Mouse (Mus musculus): ENCODE results near the gene Stxbp4. TPM values are rescaled to one million over a fixed set of nuclear protein-coding genes. Genes with fewer than 3 reads are reported as not detected.

The Stxbp4 gene
- total and polyA plus RNA-seq, 3 experiments, result 3.7 to 5.6 (median 4.6) TPM

DNA sequence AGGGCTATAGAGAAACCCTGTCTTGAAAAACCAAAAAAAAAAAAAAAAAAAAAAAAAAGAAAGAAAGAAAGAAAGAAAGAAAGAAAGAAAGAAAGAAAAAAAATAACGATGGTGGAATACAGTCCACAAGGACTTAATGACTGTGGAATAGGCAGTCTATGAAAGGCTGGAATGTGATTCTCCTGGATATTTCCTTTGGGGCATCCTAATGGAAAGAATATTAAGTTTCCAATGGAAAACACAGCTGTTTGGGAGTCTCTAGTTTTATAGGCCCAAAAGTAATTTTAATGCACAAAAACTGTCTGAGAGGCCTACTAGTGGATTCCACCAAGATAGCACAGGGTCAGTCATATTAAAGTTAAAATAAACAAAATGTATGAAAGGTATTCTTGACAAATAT lies 42.1 kb downstream of the Stxbp4 start:
- no peak overlapping the region for H3K4me3 ChIP-seq (replicated peaks in 1 of 3; ENCODE audit: low read depth in 2 of 3, low read length in 2 of 3, poor library complexity in 1 of 3)
- dilution Hi-C loops (cut with MboI; ENCODE audit: extremely low pct_ligation_motif_present, extremely low pct_unique_long_range_greater_than_20kb, low sequenced_read_pairs) (no loop called here), in situ Hi-C loops (cut with MboI; ENCODE audit: low pct_ligation_motif_present, low pct_unique_long_range_greater_than_20kb, low sequenced_read_pairs) (no loop called here)
- TF ChIP-seq IRF4 (IDR thresholded peaks at IDR 0.05; ENCODE audit: low read depth, low read length), result no peak
- TF ChIP-seq CHD2 (IDR thresholded peaks at IDR 0.05; ENCODE audit: low read length), result no peak
- no peak for TF ChIP-seq GABPA (IDR thresholded peaks at IDR 0.05; ENCODE audit: insufficient replicate concordance, low read depth, low read length)
- TF ChIP-seq EP300 (IDR thresholded peaks at IDR 0.05; ENCODE audit: low read length), result no peak
- TF ChIP-seq JUND (conservative IDR thresholded peaks at IDR 0.05; ENCODE audit: low read depth, low read length), result no peak
- TF ChIP-seq POLR2AphosphoS2 (IDR thresholded peaks at IDR 0.05; ENCODE audit: low read depth, low read length), result no peak
- TF ChIP-seq HCFC1 (IDR thresholded peaks at IDR 0.05; ENCODE audit: low read depth, low read length), result no peak
- no peak for TF ChIP-seq ZC3H11A (IDR thresholded peaks at IDR 0.05; ENCODE audit: low read depth, low read length)
- TF ChIP-seq USF1 (IDR thresholded peaks at IDR 0.05; ENCODE audit: low read depth, low read length), result no peak
- TF ChIP-seq SIN3A (IDR thresholded peaks at IDR 0.05; ENCODE audit: low read length), result no peak
- TF ChIP-seq PAX5 (IDR thresholded peaks at IDR 0.05; ENCODE audit: low read length), result no peak
- no peak for TF ChIP-seq MAZ (IDR thresholded peaks at IDR 0.05; ENCODE audit: low read depth, low read length)
- TF ChIP-seq UBTF (IDR thresholded peaks at IDR 0.05; ENCODE audit: low read depth, low read length), result no peak
- no peak for TF ChIP-seq BHLHE40 (IDR thresholded peaks at IDR 0.05; ENCODE audit: low read depth, low read length)
- TF ChIP-seq ZMIZ1 (IDR thresholded peaks at IDR 0.05; ENCODE audit: low read depth, low read length), result no peak
- no peak for TF ChIP-seq CHD1 (IDR thresholded peaks at IDR 0.05; ENCODE audit: low read depth, low read length)
- no peak for TF ChIP-seq RCOR1 (conservative IDR thresholded peaks at IDR 0.05; ENCODE audit: low read depth, low read length)
- no peak for TF ChIP-seq MEF2A (IDR thresholded peaks at IDR 0.05; ENCODE audit: borderline replicate concordance, low read depth, low read length)
- TF ChIP-seq NELFE (IDR thresholded peaks at IDR 0.05; ENCODE audit: low read depth, low read length), result no peak
- TF ChIP-seq ZKSCAN1 (IDR thresholded peaks at IDR 0.05; ENCODE audit: borderline replicate concordance, low read depth, low read length), result no peak
- DNase-seq (ENCODE audit: extremely low read depth), result no peak
- H3K36me3 ChIP-seq (replicated peaks in 1 of 2; ENCODE audit: control insufficient read depth in 1 of 2, insufficient read depth in 1 of 2, low read length in 1 of 2), result peaks cover 0 to 18% of the 10 kb centered on the region in 2 experiments
- no peak overlapping the region for H3K4me2 ChIP-seq (ENCODE audit: insufficient read depth, low read depth, poor library complexity, severe bottlenecking)
- H3K27me3 ChIP-seq (replicated peaks), result no peaks in the 10 kb centered on the region
- no peak overlapping the region for H3K27ac ChIP-seq (ENCODE audit: insufficient read depth, low read depth)
- no peak overlapping the region for H3K9ac ChIP-seq (ENCODE audit: insufficient read depth, low read depth)
- H3K79me2 ChIP-seq (replicated peaks; ENCODE audit: control insufficient read depth, extremely low read depth, insufficient read depth, poor library complexity, severe bottlenecking), result no peaks in the 10 kb centered on the region
- H3K4me1 ChIP-seq (ENCODE audit: control insufficient read depth in 1 of 2, insufficient read depth in 2 of 2), result no peaks in the 10 kb centered on the region
- H3K9me3 ChIP-seq (replicated peaks; ENCODE audit: low read length), result no peaks in the 10 kb centered on the region

DNA sequence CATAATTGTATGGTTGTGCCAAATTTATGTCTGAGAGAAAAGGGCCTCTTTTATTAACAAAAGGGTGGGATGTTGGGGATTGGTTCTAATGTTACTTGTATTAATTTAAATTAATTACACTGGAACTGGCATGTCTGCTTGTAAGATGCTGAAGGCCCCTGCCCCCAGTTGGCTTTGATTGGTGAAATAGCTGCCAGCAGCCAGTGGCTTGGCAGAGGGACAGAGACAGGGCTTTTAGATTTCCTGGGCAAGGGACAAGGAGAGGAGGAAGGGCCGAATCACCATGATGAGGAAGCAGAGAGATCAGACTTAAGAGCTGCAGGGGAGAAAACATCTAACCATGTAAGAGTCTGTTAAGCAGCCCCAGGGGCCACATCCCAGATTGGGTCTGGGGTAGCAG lies 46.9 kb downstream of the Stxbp4 start:
- dilution Hi-C loops (cut with MboI; ENCODE audit: extremely low pct_ligation_motif_present, extremely low pct_unique_long_range_greater_than_20kb, low sequenced_read_pairs) (no loop called here), in situ Hi-C loops (cut with MboI; ENCODE audit: low pct_ligation_motif_present, low pct_unique_long_range_greater_than_20kb, low sequenced_read_pairs) (no loop called here)
- TF ChIP-seq GABPA (IDR thresholded peaks at IDR 0.05; ENCODE audit: insufficient replicate concordance, low read depth, low read length) (no peak), POLR2AphosphoS2 (IDR thresholded peaks at IDR 0.05; ENCODE audit: low read depth, low read length) (no peak), CHD2 (IDR thresholded peaks at IDR 0.05; ENCODE audit: low read length) (no peak), ELF1 (IDR thresholded peaks at IDR 0.05; ENCODE audit: low read depth, low read length) (no peak), CHD1 (IDR thresholded peaks at IDR 0.05; ENCODE audit: low read depth, low read length) (no peak), USF2 (conservative IDR thresholded peaks at IDR 0.05; ENCODE audit: low read depth, low read length) (no peak), EP300 (IDR thresholded peaks at IDR 0.05; ENCODE audit: low read length) (no peak)
- no peaks in the 10 kb centered on the region for H3K9me3 ChIP-seq (replicated peaks; ENCODE audit: low read length)
- peaks cover 0 to 15% of the 10 kb centered on the region in 2 experiments for H3K36me3 ChIP-seq (replicated peaks in 1 of 2; ENCODE audit: control insufficient read depth in 1 of 2, insufficient read depth in 1 of 2, low read length in 1 of 2)
- no peak overlapping the region for H3K9ac ChIP-seq (ENCODE audit: insufficient read depth, low read depth)
- no peaks in the 10 kb centered on the region for H3K79me2 ChIP-seq (replicated peaks; ENCODE audit: control insufficient read depth, extremely low read depth, insufficient read depth, poor library complexity, severe bottlenecking)
- DNase-seq (ENCODE audit: extremely low read depth), result no peak
- no peaks in the 10 kb centered on the region for H3K27me3 ChIP-seq (replicated peaks)
- no peak overlapping the region for H3K27ac ChIP-seq (ENCODE audit: insufficient read depth, low read depth)
- no peak overlapping the region for H3K4me3 ChIP-seq (replicated peaks in 1 of 3; ENCODE audit: low read depth in 2 of 3, low read length in 2 of 3, poor library complexity in 1 of 3)
- H3K4me2 ChIP-seq (ENCODE audit: insufficient read depth, low read depth, poor library complexity, severe bottlenecking), result no peak overlapping the region
- H3K4me1 ChIP-seq (ENCODE audit: control insufficient read depth in 1 of 2, insufficient read depth in 2 of 2), result no peaks in the 10 kb centered on the region

Measured in CH12.LX (cell line).